Mouse (Mus musculus) limb, embryonic 12.5 days (tissue): ENCODE results near the gene Apof. TPM values are rescaled to one million over a fixed set of nuclear protein-coding genes. Genes with fewer than 3 reads are reported as not detected.
A peak's percentile ranks its signal among the peaks of the same experiment; 100 is the strongest.

Source experiments
- ATAC-seq: fragments of 200-750 bp; cut with Nextera tagmentation; 2 replicates; pipeline ENCODE4 v1.8.0; 2017; ENCODE audit warnings: low read depth, moderate TSS enrichment; ENCODE audit not compliant: insufficient number of reproducible peaks, insufficient read depth, low FRiP score, low TSS enrichment
- H3K27ac ChIP-seq: fragments of 300-500 bp; sonication (generic); 2 replicates; pipeline ENCODE4 v1.5.1; 2016; ENCODE audit warnings: mild to moderate bottlenecking, moderate library complexity
- H3K27me3 ChIP-seq: fragments of 300-500 bp; sonication (generic); 2 replicates; pipeline ENCODE4 v1.6.1; 2016; ENCODE audit warnings: mild to moderate bottlenecking, moderate library complexity
- H3K36me3 ChIP-seq: fragments of 300-500 bp; sonication (generic); 2 replicates; pipeline ENCODE4 v1.6.1; 2016; ENCODE audit warnings: mild to moderate bottlenecking, moderate library complexity
- H3K4me1 ChIP-seq: fragments of 300-500 bp; sonication (generic); replicated peaks from 2 replicates; pipeline ENCODE4 v1.6.1; 2016
- H3K4me2 ChIP-seq: fragments of 300-500 bp; sonication (generic); 2 replicates; pipeline ENCODE4 v1.6.1; 2016; ENCODE audit warnings: mild to moderate bottlenecking, moderate library complexity
- H3K4me3 ChIP-seq: fragments of 300-500 bp; sonication (generic); replicated peaks from 2 replicates; pipeline ENCODE4 v1.5.1; 2016; ENCODE audit warnings: mild to moderate bottlenecking
- H3K9ac ChIP-seq: fragments of 300-500 bp; sonication (generic); replicated peaks from 2 replicates; pipeline ENCODE4 v1.6.1; 2016; ENCODE audit warnings: mild to moderate bottlenecking, moderate library complexity
- H3K9me3 ChIP-seq: fragments of 300-500 bp; sonication (generic); 2 replicates; pipeline ENCODE4 v1.6.1; 2016; ENCODE audit warnings: mild to moderate bottlenecking, moderate library complexity
- WGBS: fragments of 180-500 bp; shearing (Covaris S2); methylation state at CpG from one replicate; pipeline ENCODE4 v1.1.7; 2016; 5-methylcytosine and 5-hydroxymethylcytosine counted together
- polyA plus RNA-seq: library from polyadenylated mRNA; unstranded; fragments of >200 nt; fragmentation: Nextera tagmentation; extraction: Ambion mirVana; gene quantifications from 2 replicates; pipeline ENCODE4 v1.2.1, GENCODE M21; 2016

The Apof gene
- polyA plus RNA-seq, 1 experiment from 2014 or later, result not detected

DNA sequence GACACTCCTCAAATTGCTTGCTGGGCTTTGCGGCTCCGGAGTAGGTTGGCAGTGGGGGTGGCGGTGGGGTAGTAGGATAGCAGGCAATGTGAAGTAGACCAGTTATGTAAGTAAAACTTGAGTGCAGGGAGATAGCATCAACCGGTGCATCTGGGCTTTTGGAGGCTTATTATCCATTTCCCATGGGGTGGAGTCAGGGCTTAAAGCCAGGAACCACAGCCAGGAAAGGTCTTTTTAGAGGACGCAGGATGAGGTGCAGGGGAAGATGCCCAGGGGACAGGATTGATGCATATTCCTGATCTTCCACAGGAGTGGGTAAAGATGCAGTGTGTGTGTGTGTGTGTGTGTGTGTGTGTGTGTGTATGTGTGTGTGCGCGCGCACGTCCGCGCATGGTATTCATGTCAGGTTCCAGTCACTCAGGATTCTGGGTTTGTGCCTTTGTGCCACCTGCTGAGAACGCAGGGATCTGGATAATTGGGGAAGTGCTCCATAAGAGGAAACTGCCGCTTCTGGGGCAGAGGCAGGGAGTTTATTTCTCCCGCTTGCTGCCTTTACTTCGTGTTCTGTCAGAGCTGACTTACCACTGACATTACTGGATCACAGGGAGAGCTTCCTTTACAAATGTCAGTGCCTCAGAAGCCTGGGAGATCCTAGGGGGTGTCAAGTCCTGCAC lies 30.5 kb upstream of the Apof start:
- no peaks in the 10 kb centered on the region for H3K9me3 ChIP-seq
- peaks cover 27% of the 10 kb centered on the region for H3K4me1 ChIP-seq
- no peak overlapping the region for H3K9ac ChIP-seq
- no peaks in the 10 kb centered on the region for H3K27me3 ChIP-seq
- 78% methylated on average over 15 of the region's 15 CpGs for WGBS
- H3K4me2 ChIP-seq, result no peak overlapping the region
- H3K4me3 ChIP-seq, result no peak overlapping the region
- H3K36me3 ChIP-seq, result peaks cover 57% of the 10 kb centered on the region
- peak overlapping the region; percentile 35; the same call in 1 of the 2 replicates for H3K27ac ChIP-seq
- ATAC-seq, result no peak

DNA sequence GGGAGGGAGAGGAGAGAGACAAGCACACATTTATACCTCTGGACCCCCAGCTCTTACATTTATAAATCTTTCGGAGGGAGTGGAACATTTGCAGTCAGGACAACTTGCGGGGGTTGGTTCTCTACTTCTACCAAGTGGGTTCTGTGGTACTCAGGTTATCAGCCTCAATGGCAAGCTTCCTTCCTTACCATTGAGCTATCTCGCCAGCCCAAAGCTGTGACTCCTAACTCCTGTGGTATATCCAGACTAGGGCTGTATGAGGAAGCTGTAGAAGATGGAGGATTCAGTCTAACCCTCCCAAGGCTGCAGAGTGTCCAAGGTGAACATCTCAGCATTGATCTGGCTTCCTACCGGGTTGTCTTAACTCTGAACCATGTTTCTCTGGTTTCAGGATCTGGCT lies 29.3 kb upstream of the Apof start:
- Histone ChIP-seq H3K4me1 (peaks cover 22% of the 10 kb centered on the region), H3K9me3 (no peaks in the 10 kb centered on the region), H3K4me3 (no peak overlapping the region), H3K9ac (no peak overlapping the region), H3K36me3 (peaks cover 64% of the 10 kb centered on the region), H3K4me2 (no peak overlapping the region), H3K27me3 (no peaks in the 10 kb centered on the region), H3K27ac (no peak overlapping the region)
- no peak for ATAC-seq
- WGBS, result 93% methylated on average over 4 of the region's 4 CpGs

DNA sequence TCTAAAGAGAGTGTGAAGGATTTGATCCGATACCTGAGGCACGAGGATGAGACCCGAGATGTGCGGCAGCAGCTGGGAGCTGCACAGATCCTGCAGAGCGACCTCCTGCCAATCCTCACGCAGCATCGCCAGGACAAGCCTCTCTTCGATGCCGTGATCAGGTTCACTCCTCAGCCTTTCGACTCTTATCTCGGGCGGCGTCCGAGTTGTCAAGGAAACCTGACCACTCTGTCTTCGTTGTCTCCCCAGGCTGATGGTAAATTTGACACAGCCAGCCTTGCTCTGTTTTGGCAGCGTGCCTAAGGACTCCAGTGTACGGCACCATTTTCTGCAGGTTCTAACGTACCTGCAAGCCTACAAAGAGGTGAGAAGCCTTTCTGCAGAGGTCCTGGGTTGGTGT lies 28.3 kb upstream of the Apof start:
- H3K9ac ChIP-seq, result no peak overlapping the region
- H3K36me3 ChIP-seq, result peaks cover 68% of the 10 kb centered on the region
- peaks cover 17% of the 10 kb centered on the region for H3K4me1 ChIP-seq
- no peak overlapping the region for H3K4me3 ChIP-seq
- H3K9me3 ChIP-seq, result no peaks in the 10 kb centered on the region
- H3K27ac ChIP-seq, result no peak overlapping the region
- no peak overlapping the region for H3K4me2 ChIP-seq
- ATAC-seq, result no peak
- no peaks in the 10 kb centered on the region for H3K27me3 ChIP-seq
- 95% methylated on average over 18 of the region's 18 CpGs for WGBS

DNA sequence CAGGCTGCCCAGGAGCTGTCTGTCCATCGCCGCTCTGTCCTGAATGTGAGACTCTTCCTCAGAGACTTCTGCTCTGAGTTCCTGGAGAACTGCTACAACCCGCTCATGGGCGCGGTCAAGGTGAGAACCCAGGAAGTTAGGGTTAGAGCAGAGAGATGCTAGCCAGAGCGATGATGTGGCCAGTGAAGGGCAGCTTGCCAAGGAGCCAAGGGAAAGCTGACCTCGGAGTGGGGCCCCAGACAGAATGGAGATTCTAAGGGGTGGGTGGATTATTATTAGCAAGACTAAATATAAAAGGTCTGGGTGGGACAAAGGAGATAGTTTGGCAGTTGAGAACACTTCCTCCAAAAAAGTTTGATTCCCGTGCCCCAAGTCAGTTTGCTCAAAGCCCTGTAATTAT lies 25.2 kb upstream of the Apof start:
- no peak overlapping the region for H3K9ac ChIP-seq
- 96% methylated on average over 8 of the region's 8 CpGs for WGBS
- no peak for ATAC-seq
- peaks cover 2% of the 10 kb centered on the region; the same call in 1 of the 2 replicates for H3K4me1 ChIP-seq
- peaks cover 91% of the 10 kb centered on the region for H3K36me3 ChIP-seq
- no peak overlapping the region for H3K4me2 ChIP-seq
- no peak overlapping the region for H3K4me3 ChIP-seq
- no peaks in the 10 kb centered on the region for H3K27me3 ChIP-seq
- H3K9me3 ChIP-seq, result no peaks in the 10 kb centered on the region
- no peak overlapping the region for H3K27ac ChIP-seq

DNA sequence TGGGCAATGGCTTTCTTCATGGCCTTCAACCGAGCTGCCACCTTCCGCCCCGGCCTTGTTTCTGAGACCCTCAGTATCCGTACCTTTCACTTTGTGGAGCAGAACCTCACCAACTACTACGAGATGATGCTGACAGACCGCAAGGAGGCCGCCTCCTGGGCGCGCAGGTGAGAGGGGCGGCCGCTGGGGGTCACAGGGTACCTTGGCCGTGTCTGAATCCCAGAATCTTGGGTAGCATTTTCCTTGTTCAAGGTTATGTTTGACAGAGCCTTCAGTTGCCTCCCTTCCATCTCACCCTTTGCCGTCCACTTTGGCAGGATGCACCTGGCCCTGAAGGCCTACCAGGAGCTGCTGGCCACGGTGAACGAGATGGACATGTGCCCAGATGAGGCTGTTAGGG lies 24.4 kb upstream of the Apof start:
- Histone ChIP-seq H3K4me3 (no peak overlapping the region), H3K4me1 (no peaks in the 10 kb centered on the region), H3K36me3 (peaks cover 98% of the 10 kb centered on the region), H3K27me3 (no peaks in the 10 kb centered on the region), H3K27ac (no peak overlapping the region), H3K9me3 (no peaks in the 10 kb centered on the region), H3K4me2 (no peak overlapping the region), H3K9ac (no peak overlapping the region)
- ATAC-seq, result no peak
- WGBS, result 94% methylated on average over 15 of the region's 15 CpGs

- peaks cover 100% of the 10 kb centered on the region for H3K36me3 ChIP-seq
- H3K4me1 ChIP-seq, result no peaks in the 10 kb centered on the region
- H3K9me3 ChIP-seq, result no peaks in the 10 kb centered on the region
- no peaks in the 10 kb centered on the region for H3K27me3 ChIP-seq
- WGBS, result 82% methylated on average over 17 of the region's 17 CpGs
- H3K9ac ChIP-seq, result 0 out of 2 replicates have a peak overlapping the region, but pooled peaks have one; percentile 4
- H3K4me2 ChIP-seq, result no peak overlapping the region
- H3K4me3 ChIP-seq, result no peak overlapping the region
- no peak for ATAC-seq
- peak overlapping the region; percentile 60; the same call in 1 of the 2 replicates for H3K27ac ChIP-seq
Observed at GRCm38 (mm10) chr10:128247020-128247732, 21.3 kb upstream of the Apof start.

DNA sequence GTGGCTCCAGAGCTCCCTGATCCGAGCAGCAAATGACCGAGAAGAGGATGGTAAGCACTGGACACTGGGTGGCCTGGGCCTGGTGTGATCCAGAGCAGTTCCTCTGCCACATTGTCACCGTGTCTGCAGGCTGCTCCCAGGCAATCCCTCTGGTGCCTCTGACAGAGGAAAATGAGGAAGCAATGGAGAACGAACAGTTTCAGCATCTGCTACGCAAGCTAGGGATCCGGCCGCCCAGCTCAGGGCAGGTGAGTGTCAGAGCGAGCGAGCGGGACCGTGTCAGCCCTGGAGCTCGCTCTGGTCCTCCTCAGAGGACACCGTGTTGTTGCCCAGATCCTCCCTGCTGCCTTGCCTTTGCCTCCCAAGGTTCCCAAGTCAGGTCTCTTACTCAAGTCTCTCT lies 17.9 kb upstream of the Apof start:
- H3K27ac ChIP-seq, result no peak overlapping the region
- H3K9ac ChIP-seq, result no peak overlapping the region
- no peak for ATAC-seq
- H3K4me3 ChIP-seq, result no peak overlapping the region
- no peaks in the 10 kb centered on the region for H3K27me3 ChIP-seq
- 92% methylated on average over 13 of the region's 13 CpGs for WGBS
- no peaks in the 10 kb centered on the region for H3K9me3 ChIP-seq
- no peak overlapping the region for H3K4me2 ChIP-seq
- H3K4me1 ChIP-seq, result no peaks in the 10 kb centered on the region
- H3K36me3 ChIP-seq, result peaks cover 85% of the 10 kb centered on the region

GRCm38 (mm10) chr10:128253677-128254255 lies 14.7 kb upstream of the Apof start, which contains the start of gene Apon:
Gene Apon, plus strand, starts transcription at chr10:128254096.
- H3K27ac ChIP-seq, result no peak within 1 kb of the TSS
- no peak for ATAC-seq
- no peak within 1 kb of the TSS for H3K9ac ChIP-seq
- no peak within 1 kb of the TSS for H3K4me2 ChIP-seq
- 90% methylated on average over 4 of the region's 4 CpGs for WGBS
- peaks cover 53% of the 10 kb centered on the region for H3K36me3 ChIP-seq
- H3K9me3 ChIP-seq, result no peaks in the 10 kb centered on the region
- no peaks in the 10 kb centered on the region for H3K27me3 ChIP-seq
- H3K4me1 ChIP-seq, result no peaks in the 10 kb centered on the region
- H3K4me3 ChIP-seq, result no peak within 1 kb of the TSS

DNA sequence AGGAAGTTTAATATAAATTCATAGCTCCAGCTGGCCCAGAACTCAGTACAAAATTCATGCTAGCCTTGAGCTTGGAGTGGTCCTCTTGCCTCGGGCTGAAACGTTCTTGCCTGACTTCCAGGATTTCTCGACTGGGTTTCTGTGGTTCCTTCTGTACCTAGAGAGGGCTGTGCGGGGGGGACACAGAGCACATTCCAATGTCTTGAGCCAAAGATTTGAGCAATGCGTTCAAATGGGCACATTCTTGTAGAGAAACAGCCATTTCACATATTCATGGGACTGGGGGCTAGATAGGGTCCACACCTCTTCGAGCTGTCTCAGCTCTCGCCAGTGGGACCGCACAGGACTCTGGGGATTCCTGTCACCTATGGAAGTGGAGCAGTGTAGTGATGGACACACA lies 12.5 kb upstream of the Apof start:
- Histone ChIP-seq H3K27me3 (no peaks in the 10 kb centered on the region), H3K4me2 (no peak overlapping the region), H3K36me3 (peaks cover 31% of the 10 kb centered on the region), H3K4me1 (no peaks in the 10 kb centered on the region), H3K9me3 (no peaks in the 10 kb centered on the region), H3K9ac (no peak overlapping the region), H3K27ac (no peak overlapping the region), H3K4me3 (no peak overlapping the region)
- ATAC-seq, result no peak
- WGBS, result 88% methylated on average over 8 of the region's 8 CpGs

- H3K27ac ChIP-seq, result no peak overlapping the region
- H3K36me3 ChIP-seq, result peaks cover 27% of the 10 kb centered on the region
- H3K9ac ChIP-seq, result no peak overlapping the region
- WGBS, result 76% methylated on average over 8 of the region's 8 CpGs
- ATAC-seq, result no peak
- H3K4me3 ChIP-seq, result no peak overlapping the region
- no peaks in the 10 kb centered on the region for H3K27me3 ChIP-seq
- H3K9me3 ChIP-seq, result no peaks in the 10 kb centered on the region
- no peaks in the 10 kb centered on the region for H3K4me1 ChIP-seq
- H3K4me2 ChIP-seq, result no peak overlapping the region
Observed at GRCm38 (mm10) chr10:128256328-128256727, 12.1 kb upstream of the Apof start.

DNA sequence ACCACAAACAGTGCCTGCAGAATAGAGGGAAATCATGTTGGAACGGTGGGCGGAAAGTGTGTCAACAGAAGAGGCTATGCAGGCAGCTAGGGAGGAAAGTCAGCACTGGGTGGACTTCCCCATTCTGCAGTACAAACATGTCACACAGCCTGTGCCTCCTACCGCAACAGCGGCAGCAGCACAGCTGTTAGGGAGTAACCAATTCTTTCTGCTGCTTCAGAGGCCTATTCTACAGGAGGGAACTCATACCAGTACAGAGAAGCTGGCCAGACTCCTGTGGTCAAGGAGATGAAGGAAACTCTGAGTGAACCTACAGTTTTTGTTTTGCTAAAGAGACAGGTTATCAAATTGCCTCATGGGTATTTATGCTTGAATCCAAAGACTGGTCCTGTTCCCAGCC lies 9.5 kb upstream of the Apof start:
- Histone ChIP-seq H3K27me3 (no peaks in the 10 kb centered on the region), H3K4me3 (no peak overlapping the region), H3K9me3 (no peaks in the 10 kb centered on the region), H3K36me3 (peaks cover 5% of the 10 kb centered on the region; the same call in 1 of the 2 replicates), H3K9ac (no peak overlapping the region), H3K4me2 (no peak overlapping the region), H3K4me1 (no peaks in the 10 kb centered on the region), H3K27ac (no peak overlapping the region)
- no peak for ATAC-seq
- 83% methylated on average over 4 of the region's 4 CpGs for WGBS
